Mouse (Mus musculus) kidney, embryonic 15.5 days (tissue): ENCODE data around the gene Lrig1. TPM values are rescaled to one million over a fixed set of nuclear protein-coding genes. Genes with fewer than 3 reads are reported as not detected.

Experiments used
- ATAC-seq: fragments of 200-750 bp; cut with Nextera tagmentation; replicated peaks from 2 replicates; pipeline ENCODE4 v1.8.0; 2017; ENCODE audit warnings: moderate TSS enrichment; ENCODE audit not compliant: low FRiP score
- H3K27ac ChIP-seq: fragments of 300-500 bp; sonication (generic); 2 replicates; pipeline ENCODE4 v1.5.1; 2015; ENCODE audit warnings: mild to moderate bottlenecking, inconsistent platforms
- H3K27me3 ChIP-seq: fragments of 300-500 bp; sonication (generic); 2 replicates; pipeline ENCODE4 v1.6.1; 2015; ENCODE audit warnings: inconsistent platforms
- H3K36me3 ChIP-seq: fragments of 300-500 bp; sonication (generic); 2 replicates; pipeline ENCODE4 v1.6.1; 2015; ENCODE audit warnings: inconsistent platforms
- H3K4me1 ChIP-seq: fragments of 300-500 bp; sonication (generic); 2 replicates; pipeline ENCODE4 v1.6.1; 2015; ENCODE audit warnings: inconsistent platforms
- H3K4me2 ChIP-seq: fragments of 300-500 bp; sonication (generic); 2 replicates; pipeline ENCODE4 v1.6.1; 2015; ENCODE audit warnings: moderate library complexity, mild to moderate bottlenecking, inconsistent platforms
- H3K4me3 ChIP-seq: fragments of 300-500 bp; sonication (generic); replicated peaks from 2 replicates; pipeline ENCODE4 v1.5.1; 2015; ENCODE audit warnings: mild to moderate bottlenecking, inconsistent platforms
- H3K9ac ChIP-seq: fragments of 300-500 bp; sonication (generic); 2 replicates; pipeline ENCODE4 v1.6.1; 2015; ENCODE audit warnings: mild to moderate bottlenecking, inconsistent platforms
- H3K9me3 ChIP-seq: fragments of 300-500 bp; sonication (generic); replicated peaks from 2 replicates; pipeline ENCODE4 v1.6.1; 2016; ENCODE audit warnings: inconsistent platforms
- WGBS: fragments of 180-500 bp; shearing (Covaris S2); methylation state at CpG from one replicate; pipeline ENCODE4 v1.1.7; 2015; ENCODE audit warnings: mixed read lengths; 5-methylcytosine and 5-hydroxymethylcytosine counted together
- polyA plus RNA-seq: library from polyadenylated mRNA; unstranded; fragments of >200 nt; fragmentation: Nextera tagmentation; extraction: Ambion mirVana; gene quantifications from 2 replicates; pipeline ENCODE4 v1.2.1, GENCODE M21; 2015

Lrig1 gene
- polyA plus RNA-seq, 1 experiment from 2014 or later, result 8.1 TPM

DNA sequence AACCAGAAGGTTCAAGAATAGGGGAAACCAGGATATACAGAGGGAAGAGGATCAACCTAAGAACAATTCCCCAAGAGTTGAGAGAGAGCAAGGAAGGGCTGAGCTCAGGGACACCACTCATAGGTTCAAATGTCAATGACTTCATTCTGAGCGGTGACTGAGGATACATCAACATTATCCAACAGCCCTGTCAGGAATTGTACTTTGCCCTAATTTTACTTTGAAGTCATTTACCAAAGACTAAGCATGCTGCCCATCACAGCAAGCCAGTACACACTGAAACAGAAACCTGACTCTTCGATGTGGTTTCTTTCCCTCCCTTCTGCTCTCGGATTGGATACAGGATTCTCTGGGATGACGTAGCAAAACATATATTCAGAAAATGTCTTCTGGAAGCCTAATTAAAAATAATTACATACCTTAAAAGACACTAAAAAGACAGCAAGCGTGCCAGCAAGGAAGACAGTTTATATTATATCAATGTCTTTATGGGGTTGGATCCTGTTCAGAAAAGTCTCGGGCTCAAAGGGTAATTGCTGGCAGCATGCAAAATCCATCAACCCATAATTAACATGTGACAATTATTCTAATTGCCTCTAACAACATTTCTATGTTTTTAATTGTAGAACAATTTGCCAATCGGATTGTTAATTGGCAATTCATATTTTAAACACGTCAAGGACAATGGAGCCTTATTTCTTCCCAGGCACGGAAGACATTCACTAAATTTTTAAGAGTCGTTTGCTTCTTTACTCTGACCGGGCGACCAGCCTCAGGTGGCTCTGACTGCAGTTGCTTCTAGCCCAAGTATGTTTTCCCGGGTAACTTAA lies 15.1 kb upstream of the Lrig1 start:
- no peak overlapping the region for H3K9ac ChIP-seq

DNA sequence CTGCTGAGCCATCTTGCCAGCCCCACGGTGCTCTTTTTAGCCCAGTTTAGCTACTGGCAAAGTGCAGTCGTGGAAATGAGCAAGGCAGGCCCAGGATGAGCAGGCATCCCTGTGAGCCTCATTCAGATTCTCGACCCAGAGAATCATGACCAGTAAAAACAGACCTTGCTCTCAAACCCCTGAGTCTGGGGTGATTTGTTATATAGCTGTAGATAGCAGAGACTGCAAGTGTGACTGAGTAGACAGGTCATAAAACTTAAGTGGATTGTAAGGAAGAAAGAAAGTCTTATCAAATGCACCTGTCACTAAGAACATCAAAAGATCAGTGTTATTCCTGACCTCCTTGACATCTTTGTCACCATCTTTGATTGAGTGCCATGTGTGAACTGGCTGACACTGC lies 9.9 kb upstream of the Lrig1 start:
- no peak overlapping the region for H3K4me2 ChIP-seq
- no peaks in the 10 kb centered on the region for H3K9me3 ChIP-seq
- 36% methylated on average over 3 of the region's 3 CpGs for WGBS
- H3K4me1 ChIP-seq, result 0 out of 2 replicates have a peak, but pooled peaks cover 1% of the 10 kb centered on the region
- H3K27me3 ChIP-seq, result no peaks in the 10 kb centered on the region
- ATAC-seq, result no peak
- H3K36me3 ChIP-seq, result no peaks in the 10 kb centered on the region
- no peak overlapping the region for H3K9ac ChIP-seq
- no peak overlapping the region for H3K27ac ChIP-seq
- no peak overlapping the region for H3K4me3 ChIP-seq

More for the DNA sequence above, 15.1 kb upstream of the Lrig1 start:
- H3K4me1 ChIP-seq, result peaks cover 26% of the 10 kb centered on the region
- no peak overlapping the region for H3K27ac ChIP-seq
- peak overlapping the region; percentile 17; the same call in 1 of the 2 replicates for H3K4me2 ChIP-seq
- H3K27me3 ChIP-seq, result no peaks in the 10 kb centered on the region
- WGBS, result 17% methylated on average over 13 of the region's 13 CpGs
- no peaks in the 10 kb centered on the region for H3K36me3 ChIP-seq
- no peak overlapping the region for H3K4me3 ChIP-seq
- no peak for ATAC-seq
- H3K9me3 ChIP-seq, result no peaks in the 10 kb centered on the region

DNA sequence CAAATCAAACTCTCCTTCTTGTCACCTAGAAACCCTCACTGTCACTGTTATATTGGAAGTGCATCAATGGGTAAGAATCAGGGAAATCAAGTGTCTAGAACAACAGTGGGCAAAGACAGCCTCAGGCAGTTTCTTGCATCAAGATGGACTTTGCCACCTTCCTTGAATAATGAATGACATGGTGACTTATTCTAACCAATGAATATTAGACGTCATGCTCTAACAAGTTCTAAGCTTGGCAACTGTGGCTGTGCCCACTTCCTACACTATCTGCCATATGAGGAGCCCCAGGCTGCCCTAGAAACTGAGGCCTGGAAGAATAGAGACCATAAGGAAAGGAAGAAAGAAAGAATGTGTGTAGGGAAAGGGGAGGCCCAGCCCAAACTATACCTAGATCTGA lies 9.2 kb upstream of the Lrig1 start:
- no peaks in the 10 kb centered on the region for H3K36me3 ChIP-seq
- no peak overlapping the region for H3K27ac ChIP-seq
- H3K4me1 ChIP-seq, result no peaks in the 10 kb centered on the region
- H3K9me3 ChIP-seq, result no peaks in the 10 kb centered on the region
- H3K4me3 ChIP-seq, result no peak overlapping the region
- H3K27me3 ChIP-seq, result 0 out of 2 replicates have a peak, but pooled peaks cover 1% of the 10 kb centered on the region
- no peak for ATAC-seq
- WGBS, result 79% methylated on average over 1 of the region's 1 CpGs
- H3K9ac ChIP-seq, result no peak overlapping the region
- no peak overlapping the region for H3K4me2 ChIP-seq

DNA sequence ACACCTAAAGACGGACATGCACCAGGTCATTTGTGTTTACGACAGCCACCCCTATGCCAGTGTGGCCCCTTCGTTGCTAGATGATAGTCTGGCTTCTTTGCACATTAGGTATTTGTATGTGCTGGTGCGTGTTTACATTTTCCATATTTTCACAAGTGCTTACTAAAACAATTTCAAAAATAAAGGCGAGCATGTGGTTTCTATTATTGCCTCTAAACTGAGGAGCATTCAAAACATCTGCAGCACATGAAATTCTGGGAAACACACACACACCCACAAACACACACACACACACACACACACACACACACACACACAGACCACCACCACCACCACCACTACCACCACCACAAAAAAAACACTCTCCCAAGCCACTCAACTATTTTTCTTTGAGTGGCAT lies 7.3 kb upstream of the Lrig1 start:
- H3K27me3 ChIP-seq, result peaks cover 12% of the 10 kb centered on the region
- no peaks in the 10 kb centered on the region for H3K9me3 ChIP-seq
- 69% methylated on average over 5 of the region's 5 CpGs for WGBS

DNA sequence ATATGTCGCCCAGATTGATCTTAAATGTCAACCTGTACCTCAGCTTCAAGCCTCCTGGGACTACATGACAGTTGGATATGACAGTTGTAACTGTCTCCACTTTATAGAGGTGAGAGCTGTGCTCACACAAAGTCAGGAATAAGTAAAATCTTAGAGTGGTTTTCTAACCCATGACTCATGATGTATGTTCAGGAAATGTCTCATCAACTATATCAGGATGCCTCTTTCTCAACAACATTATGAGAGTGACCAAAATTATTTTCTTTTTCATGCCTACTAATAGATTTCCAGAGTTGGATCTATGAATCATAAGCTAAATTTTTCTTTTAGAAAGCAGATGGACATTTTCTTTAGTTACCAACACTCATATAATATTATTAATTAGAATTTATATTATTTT lies 6.0 kb upstream of the Lrig1 start:
- 65% methylated on average over 1 of the region's 1 CpGs for WGBS
- peaks cover 6% of the 10 kb centered on the region for H3K4me1 ChIP-seq
- H3K27me3 ChIP-seq, result peaks cover 20% of the 10 kb centered on the region
- ATAC-seq, result no peak
- no peaks in the 10 kb centered on the region for H3K36me3 ChIP-seq
- H3K27ac ChIP-seq, result no peak overlapping the region
- no peak overlapping the region for H3K4me3 ChIP-seq
- no peak overlapping the region for H3K9ac ChIP-seq
- H3K4me2 ChIP-seq, result no peak overlapping the region
- H3K9me3 ChIP-seq, result no peaks in the 10 kb centered on the region

More for the DNA sequence above, 7.3 kb upstream of the Lrig1 start:
- no peak for ATAC-seq
- Histone ChIP-seq H3K27ac (no peak overlapping the region), H3K4me3 (no peak overlapping the region), H3K9ac (no peak overlapping the region), H3K4me1 (no peaks in the 10 kb centered on the region), H3K4me2 (no peak overlapping the region), H3K36me3 (no peaks in the 10 kb centered on the region)

DNA sequence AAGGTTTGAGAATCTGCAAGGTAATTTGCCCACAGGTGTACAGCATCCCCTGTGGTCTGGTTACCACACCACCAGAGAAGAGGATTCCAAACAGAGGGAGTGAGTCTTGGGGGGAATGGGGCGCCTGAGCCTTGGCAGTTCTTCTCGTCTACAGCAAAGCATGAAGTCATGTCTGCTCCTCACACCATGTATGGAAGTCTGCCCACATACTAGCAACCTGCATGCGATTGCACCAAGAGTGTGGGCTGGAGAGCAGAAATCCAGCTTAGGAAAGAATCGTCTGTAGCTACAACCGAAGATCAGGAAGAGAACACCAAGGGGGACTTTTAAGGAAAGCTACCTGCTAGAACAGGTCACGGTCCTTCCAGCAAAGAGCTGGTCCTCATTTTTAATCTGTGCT lies 3.0 kb upstream of the Lrig1 start:
- ATAC-seq, result no peak
- 92% methylated on average over 6 of the region's 6 CpGs for WGBS

DNA sequence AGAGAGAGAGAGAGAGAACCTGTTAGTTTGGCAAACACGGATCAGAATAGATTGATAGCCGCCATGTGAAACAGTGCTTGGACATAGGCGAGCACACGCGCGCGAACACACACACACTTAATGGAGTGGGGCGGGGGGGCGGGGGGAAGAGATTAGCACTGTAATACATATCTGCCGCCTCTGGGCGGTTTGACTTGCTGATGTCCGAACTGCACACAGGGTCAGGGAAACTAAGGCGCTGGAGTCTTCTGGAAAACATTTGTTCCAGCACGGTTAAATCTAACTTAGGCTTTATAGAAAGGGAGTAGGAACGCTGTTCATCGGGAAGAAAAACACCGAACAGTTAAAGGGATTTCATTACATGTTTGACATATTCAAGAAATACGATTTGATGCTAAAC lies 1.1 kb upstream of the Lrig1 start:
- peak overlapping the region; percentile 14; the same call in 1 of the 2 replicates for H3K9ac ChIP-seq
- ATAC-seq, result no peak
- H3K27me3 ChIP-seq, result peaks cover 20% of the 10 kb centered on the region
- peaks cover 41% of the 10 kb centered on the region for H3K4me1 ChIP-seq
- H3K9me3 ChIP-seq, result no peaks in the 10 kb centered on the region
- H3K4me3 ChIP-seq, result peak overlapping the region; percentile 92
- H3K27ac ChIP-seq, result peak overlapping the region; percentile 66
- 3% methylated on average over 17 of the region's 18 CpGs for WGBS
- peak overlapping the region; percentile 93 for H3K4me2 ChIP-seq
- H3K36me3 ChIP-seq, result no peaks in the 10 kb centered on the region

More for the DNA sequence above, 3.0 kb upstream of the Lrig1 start:
- no peak overlapping the region for H3K4me3 ChIP-seq
- no peaks in the 10 kb centered on the region for H3K36me3 ChIP-seq
- H3K27ac ChIP-seq, result no peak overlapping the region
- H3K4me2 ChIP-seq, result no peak overlapping the region
- H3K27me3 ChIP-seq, result peaks cover 20% of the 10 kb centered on the region
- H3K4me1 ChIP-seq, result peaks cover 25% of the 10 kb centered on the region
- H3K9ac ChIP-seq, result no peak overlapping the region
- H3K9me3 ChIP-seq, result no peaks in the 10 kb centered on the region

DNA sequence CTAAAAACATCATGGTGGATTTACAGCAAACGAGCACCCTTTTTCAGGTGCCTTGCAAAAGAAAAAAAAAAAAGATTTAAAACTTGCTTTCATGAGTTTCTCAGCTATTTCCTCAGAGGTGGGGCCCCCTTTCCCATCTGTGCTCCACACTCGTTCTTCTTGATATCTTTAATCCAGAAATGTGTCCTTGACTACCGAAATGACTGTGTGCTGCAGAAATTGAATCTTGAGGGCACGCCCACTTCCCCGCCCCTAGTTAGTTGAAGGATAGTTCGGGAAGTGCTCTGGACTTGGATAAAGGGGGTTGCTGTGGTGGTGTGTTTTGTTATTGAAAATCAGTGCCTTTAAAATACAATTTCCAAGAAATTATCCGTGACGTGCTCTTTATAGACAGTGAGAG lies 654 bp upstream of the Lrig1 start:
- Histone ChIP-seq H3K27ac (peak overlapping the region; percentile 66), H3K36me3 (no peaks in the 10 kb centered on the region), H3K4me2 (peak overlapping the region; percentile 93), H3K4me1 (peaks cover 45% of the 10 kb centered on the region), H3K9me3 (no peaks in the 10 kb centered on the region), H3K4me3 (peak overlapping the region; percentile 92), H3K9ac (0 out of 2 replicates have a peak overlapping the region, but pooled peaks have one; percentile 14), H3K27me3 (peaks cover 20% of the 10 kb centered on the region)
- ATAC-seq, result peak; percentile 50
- under 1% methylated on average over 8 of the region's 8 CpGs for WGBS

DNA sequence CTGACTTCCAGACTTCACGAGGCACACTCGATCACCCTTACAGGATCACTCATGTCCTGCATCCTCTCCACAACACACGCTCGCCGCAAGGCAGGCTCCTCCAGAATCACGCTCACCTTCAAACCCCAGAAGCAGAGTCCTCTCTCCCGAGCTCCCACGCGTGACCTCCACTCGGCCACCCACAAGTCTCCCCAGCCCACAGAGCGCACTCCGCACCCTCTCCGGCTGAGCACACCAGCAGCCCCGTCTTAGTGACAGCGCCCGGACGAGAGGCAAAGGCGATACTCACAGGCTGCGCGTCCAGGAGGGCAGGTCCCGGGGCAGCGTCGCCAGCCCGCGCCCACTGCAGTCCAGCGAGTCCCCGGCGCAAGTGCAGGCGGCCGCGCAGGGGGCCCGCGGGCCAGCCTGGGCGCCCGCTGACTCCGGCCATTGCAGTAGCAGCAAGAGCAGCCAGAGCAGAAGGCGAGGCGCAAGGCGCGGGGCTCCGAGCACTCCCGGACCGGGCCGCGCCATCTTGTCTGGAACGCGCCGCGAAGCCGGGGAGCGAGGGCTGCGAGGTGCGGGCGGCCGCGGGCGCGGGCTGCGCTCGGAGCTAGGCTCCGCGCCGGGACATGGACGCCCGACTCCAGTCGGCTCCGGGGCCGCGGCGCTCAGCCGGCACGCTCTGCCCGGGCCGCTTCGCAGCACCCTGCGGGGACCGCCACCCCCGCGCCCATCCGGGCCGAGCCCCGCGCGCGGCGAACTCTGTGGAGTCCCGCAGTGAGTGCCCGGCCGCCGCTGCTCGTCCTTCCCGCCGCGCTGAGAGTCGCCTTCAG lies 578 bp downstream of the Lrig1 start:
- H3K27me3 ChIP-seq, result peaks cover 20% of the 10 kb centered on the region
- under 1% methylated on average over 75 of the region's 95 CpGs for WGBS
- peak overlapping the region; percentile 88 for H3K27ac ChIP-seq
- no peaks in the 10 kb centered on the region for H3K9me3 ChIP-seq
- H3K36me3 ChIP-seq, result no peaks in the 10 kb centered on the region
- H3K4me2 ChIP-seq, result peak overlapping the region; percentile 93
- peaks cover 54% of the 10 kb centered on the region for H3K4me1 ChIP-seq
- ATAC-seq, result peak; percentile 60
- H3K4me3 ChIP-seq, result peak overlapping the region; percentile 92
- peak overlapping the region; percentile 85 for H3K9ac ChIP-seq

DNA sequence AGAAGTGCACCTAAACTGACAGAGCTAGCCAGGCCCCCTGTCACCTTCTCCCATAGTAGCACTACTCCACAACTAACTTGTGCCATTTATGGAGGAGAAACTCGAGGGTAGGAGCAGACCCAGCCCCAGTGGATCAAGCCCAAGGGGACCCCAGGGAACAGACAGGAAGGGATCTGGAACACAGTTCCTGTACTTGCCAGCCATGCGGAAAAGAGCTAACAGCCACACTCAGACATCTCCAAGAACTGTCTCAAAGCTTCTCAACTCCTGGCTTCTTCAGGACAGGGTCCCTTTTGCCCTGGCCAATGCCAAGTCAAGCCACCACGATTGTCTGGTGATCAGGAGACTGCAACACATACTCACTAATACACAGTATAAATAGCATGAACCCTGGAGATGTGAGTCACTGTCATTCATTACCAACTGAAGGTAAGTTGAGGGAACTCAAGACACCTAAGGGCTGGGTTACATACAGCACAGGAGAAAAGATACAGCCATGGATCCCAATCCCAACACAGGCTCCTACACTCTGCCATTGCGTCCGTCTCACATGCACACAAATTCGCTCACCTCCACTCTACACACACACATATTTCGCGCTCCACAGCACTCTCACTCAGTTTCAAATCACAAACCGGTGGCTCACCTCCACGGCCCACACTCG lies 1.3 kb downstream of the Lrig1 start:
- H3K4me3 ChIP-seq, result peak overlapping the region; percentile 92
- peak overlapping the region; percentile 93 for H3K4me2 ChIP-seq
- no peak for ATAC-seq
- H3K36me3 ChIP-seq, result no peaks in the 10 kb centered on the region
- H3K9ac ChIP-seq, result peak overlapping the region; percentile 85
- H3K4me1 ChIP-seq, result peaks cover 54% of the 10 kb centered on the region
- peaks cover 17% of the 10 kb centered on the region for H3K27me3 ChIP-seq
- 8% methylated on average over 11 of the region's 11 CpGs for WGBS
- no peak overlapping the region for H3K27ac ChIP-seq
- H3K9me3 ChIP-seq, result no peaks in the 10 kb centered on the region

DNA sequence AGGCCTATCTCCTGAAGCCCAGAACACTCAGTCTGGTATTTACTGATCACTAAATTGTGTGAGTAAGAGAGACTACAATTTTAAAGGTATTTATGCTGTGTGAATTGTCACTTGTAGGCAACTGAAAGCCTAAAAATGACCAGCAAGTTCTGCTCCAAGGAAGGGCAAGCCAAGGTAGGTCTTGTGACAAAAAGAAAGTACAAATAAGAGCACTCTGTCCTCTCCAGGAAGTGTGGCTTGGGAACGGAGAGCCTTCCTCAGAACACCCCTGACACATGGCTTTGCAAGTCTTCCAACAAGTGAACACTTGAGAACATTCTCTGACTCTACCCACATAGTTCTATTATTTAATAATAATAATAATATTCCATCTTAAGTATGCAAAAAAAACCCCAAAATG lies 2.5 kb downstream of the Lrig1 start:
- H3K4me1 ChIP-seq, result peaks cover 64% of the 10 kb centered on the region
- no peak for ATAC-seq
- H3K9ac ChIP-seq, result no peak overlapping the region
- no peaks in the 10 kb centered on the region for H3K9me3 ChIP-seq
- no peak overlapping the region for H3K27ac ChIP-seq
- no peaks in the 10 kb centered on the region for H3K36me3 ChIP-seq
- 78% methylated on average over 1 of the region's 1 CpGs for WGBS
- H3K4me2 ChIP-seq, result peak overlapping the region; percentile 93
- H3K4me3 ChIP-seq, result no peak overlapping the region
- H3K27me3 ChIP-seq, result peaks cover 10% of the 10 kb centered on the region
